Comparison of ENCODE assay signal across 28 mouse cellular contexts in the genomic region with DNA sequence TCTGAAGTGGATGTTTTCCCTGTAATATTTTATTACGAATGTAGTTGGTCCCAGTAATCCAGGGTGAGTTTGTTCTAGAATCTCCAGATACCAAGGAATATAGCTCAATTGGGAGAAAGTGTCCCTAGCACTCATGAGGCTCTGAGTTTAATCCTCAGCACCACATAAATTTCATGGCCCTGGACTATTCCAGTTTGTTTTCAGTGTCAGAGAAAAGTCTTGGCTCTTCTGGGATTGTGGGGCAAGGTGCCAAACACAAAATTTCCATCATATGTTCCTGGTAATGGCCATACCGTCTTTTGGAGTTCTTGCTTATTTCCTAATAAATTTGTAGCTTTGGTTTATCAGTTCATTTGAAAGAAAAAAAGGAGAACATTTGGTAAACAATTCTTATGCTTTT.
A peak's percentile ranks its signal among the peaks of the same experiment; 100 is the strongest.
DNase-seq lines count a peak whose midpoint lies in the region; ATAC-seq and TF ChIP-seq lines count a peak whose summit lies in the region.
"Had no signal": no experiment of that assay in that cellular context is flagged by ENCODE, and none has a peak within 500 bp of the region (broad histone marks: within the 10 kb centered on the region; RNA-seq: fewer than 3 reads in every experiment).

No protein-coding gene starts in this region.

- no peak for TF ChIP-seq EP300 in lung, postnatal 0 days (IDR thresholded peaks at IDR 0.05)

- no peaks in the 10 kb centered on the region for H3K36me3 ChIP-seq in lung, embryonic 16.5 days (ENCODE audit: control insufficient read depth, insufficient read depth, low read length)
- no peaks in the 10 kb centered on the region for H3K36me3 ChIP-seq in lung, postnatal 0 days (ENCODE audit: insufficient read depth, low read length)
- H3K36me3 ChIP-seq: heart, embryonic 15.5 days; liver, embryonic 15.5 days; midbrain, embryonic 12.5 days; neural tube, embryonic 12.5 days had no signal

- 50% methylated on average over 2 of the region's 2 CpGs for WGBS in cerebellum, adult 2 months
- WGBS in lung, embryonic 16.5 days, result 61% methylated on average over 2 of the region's 2 CpGs
- WGBS in lung, postnatal 0 days, result 56% methylated on average over 2 of the region's 2 CpGs

- TF ChIP-seq POLR2A in cerebellum, adult 2 months (IDR thresholded peaks at IDR 0.05; ENCODE audit: borderline replicate concordance, insufficient read depth, low read length), result no peak

- ATAC-seq in lung, embryonic 16.5 days (ENCODE audit: low read depth), result peak; percentile 75
- no peak for ATAC-seq in lung, postnatal 0 days
- ATAC-seq: forebrain, embryonic 13.5 days; hindbrain, embryonic 16.5 days had no signal

- no peak overlapping the region for H3K9ac ChIP-seq in lung, embryonic 16.5 days (ENCODE audit: low read length)
- no peak overlapping the region for H3K9ac ChIP-seq in lung, postnatal 0 days (replicated peaks; ENCODE audit: low read depth)
- H3K9ac ChIP-seq: forebrain, embryonic 13.5 days; heart, embryonic 15.5 days; liver, embryonic 15.5 days; midbrain, embryonic 12.5 days; neural tube, embryonic 12.5 days had no signal

- H3K4me3 ChIP-seq in cerebellum, adult 2 months (replicated peaks; ENCODE audit: insufficient read depth, low read depth, low read length), result no peak overlapping the region
- H3K4me3 ChIP-seq in lung, embryonic 16.5 days (ENCODE audit: low read length), result no peak overlapping the region
- no peak overlapping the region for H3K4me3 ChIP-seq in lung, postnatal 0 days (ENCODE audit: low read depth, low read length)
- H3K4me3 ChIP-seq: forebrain, embryonic 13.5 days; heart, embryonic 15.5 days; layer of hippocampus, adult 2 months; liver, embryonic 15.5 days; megakaryocyte, embryonic 14.5 days; midbrain, embryonic 12.5 days; myocyte; neural tube, embryonic 12.5 days had no signal

- H3K4me2 ChIP-seq in lung, embryonic 16.5 days (ENCODE audit: low read depth, low read length), result no peak overlapping the region
- no peak overlapping the region for H3K4me2 ChIP-seq in lung, postnatal 0 days (replicated peaks; ENCODE audit: low read depth, low read length)
- H3K4me2 ChIP-seq: forebrain, embryonic 13.5 days; heart, embryonic 15.5 days; liver, embryonic 15.5 days; midbrain, embryonic 12.5 days; neural tube, embryonic 12.5 days had no signal

- H3K27ac ChIP-seq in cerebellum, adult 2 months (ENCODE audit: insufficient read depth, low read length), result no peak overlapping the region
- no peak overlapping the region for H3K27ac ChIP-seq in lung, embryonic 16.5 days (ENCODE audit: low read length)
- no peak overlapping the region for H3K27ac ChIP-seq in lung, postnatal 0 days (ENCODE audit: low read length)
- H3K27ac ChIP-seq: forebrain, embryonic 13.5 days; heart, embryonic 15.5 days; layer of hippocampus, adult 2 months; liver, embryonic 15.5 days; midbrain, embryonic 12.5 days; neural tube, embryonic 12.5 days; stomach, postnatal 0 days had no signal

- peak; percentile 33 to 51 for DNase-seq in cerebellum, adult 2 months
- no peak for DNase-seq in cerebellum, postnatal 4 days (ENCODE audit: low spot score in 2 of 2)
- no peak for DNase-seq in lung, postnatal 0 days (ENCODE audit: low spot score)
- peak; percentile 32 to 33 for DNase-seq in cerebellum, postnatal 10 days
- no peak for DNase-seq in layer of hippocampus, adult 9-10 months (ENCODE audit: low spot score)
- DNase-seq in c-Kit-positive CD71-positive TER-119-positive erythroid progenitor cells, embryonic 14.5 days (ENCODE audit: low spot score), result no peak
- DNase-seq: adrenal gland, postnatal 25 days; gastrocnemius, postnatal 10 days; kidney, adult 2 months; kidney, postnatal 36 days; layer of hippocampus, postnatal 36 days; left cerebral cortex, postnatal 4 days; liver; lung, postnatal 4 days; right cerebral cortex, postnatal 4 days; thymus, adult 18-20 months; thymus, postnatal 25 days had no signal

- no peaks in the 10 kb centered on the region for H3K4me1 ChIP-seq in cerebellum, adult 2 months (ENCODE audit: control insufficient read depth, insufficient read depth, low read length)
- H3K4me1 ChIP-seq in lung, embryonic 16.5 days (replicated peaks; ENCODE audit: control insufficient read depth, insufficient read depth, low read length), result no peaks in the 10 kb centered on the region
- H3K4me1 ChIP-seq in lung, postnatal 0 days (ENCODE audit: insufficient read depth, low read depth, low read length), result no peaks in the 10 kb centered on the region
- H3K4me1 ChIP-seq: forebrain, embryonic 13.5 days; heart, embryonic 15.5 days; liver, embryonic 15.5 days; megakaryocyte, embryonic 14.5 days; midbrain, embryonic 12.5 days; neural tube, embryonic 12.5 days had no signal

- H3K9me3 ChIP-seq in lung, embryonic 16.5 days (ENCODE audit: control insufficient read depth, low read length), result no peaks in the 10 kb centered on the region
- H3K9me3 ChIP-seq in lung, postnatal 0 days (ENCODE audit: low read length), result no peaks in the 10 kb centered on the region
- H3K9me3 ChIP-seq: forebrain, embryonic 13.5 days; heart, embryonic 15.5 days; liver, embryonic 15.5 days; megakaryocyte, embryonic 14.5 days; midbrain, embryonic 12.5 days; neural tube, embryonic 12.5 days had no signal

- H3K27me3 ChIP-seq in cerebellum, adult 2 months (ENCODE audit: control insufficient read depth, insufficient read depth, low read length), result no peaks in the 10 kb centered on the region; the same call in 1 of the 2 replicates
- no peaks in the 10 kb centered on the region for H3K27me3 ChIP-seq in lung, embryonic 16.5 days (ENCODE audit: control insufficient read depth, insufficient read depth, low read depth, low read length)
- no peaks in the 10 kb centered on the region for H3K27me3 ChIP-seq in lung, postnatal 0 days (replicated peaks; ENCODE audit: insufficient read depth, low read length)
- H3K27me3 ChIP-seq: forebrain, embryonic 13.5 days; heart, embryonic 15.5 days; liver, embryonic 15.5 days; megakaryocyte, embryonic 14.5 days; midbrain, embryonic 12.5 days; neural tube, embryonic 12.5 days had no signal

- TF ChIP-seq CTCF in cerebellum, adult 2 months (IDR thresholded peaks at IDR 0.05; ENCODE audit: borderline replicate concordance, insufficient read depth, low read depth, low read length), result no peak
- TF ChIP-seq CTCF in lung, postnatal 0 days (IDR thresholded peaks at IDR 0.05), result no peak

Comparison
In these comparisons a context has a peak if more than half of its experiments do, and no peak if none do; other contexts are left out.
1. DNase-seq: peak in cerebellum, adult 2 months (2 of 2) and cerebellum, postnatal 10 days (2 of 2); none in cerebellum, postnatal 4 days (0 of 2), lung, postnatal 0 days (single experiment), layer of hippocampus, adult 9-10 months (single experiment) and c-Kit-positive CD71-positive TER-119-positive erythroid progenitor cells, embryonic 14.5 days (single experiment).